Mouse (Mus musculus): Measurements from ENCODE around the gene Tox4.

Tox4 gene

DNA sequence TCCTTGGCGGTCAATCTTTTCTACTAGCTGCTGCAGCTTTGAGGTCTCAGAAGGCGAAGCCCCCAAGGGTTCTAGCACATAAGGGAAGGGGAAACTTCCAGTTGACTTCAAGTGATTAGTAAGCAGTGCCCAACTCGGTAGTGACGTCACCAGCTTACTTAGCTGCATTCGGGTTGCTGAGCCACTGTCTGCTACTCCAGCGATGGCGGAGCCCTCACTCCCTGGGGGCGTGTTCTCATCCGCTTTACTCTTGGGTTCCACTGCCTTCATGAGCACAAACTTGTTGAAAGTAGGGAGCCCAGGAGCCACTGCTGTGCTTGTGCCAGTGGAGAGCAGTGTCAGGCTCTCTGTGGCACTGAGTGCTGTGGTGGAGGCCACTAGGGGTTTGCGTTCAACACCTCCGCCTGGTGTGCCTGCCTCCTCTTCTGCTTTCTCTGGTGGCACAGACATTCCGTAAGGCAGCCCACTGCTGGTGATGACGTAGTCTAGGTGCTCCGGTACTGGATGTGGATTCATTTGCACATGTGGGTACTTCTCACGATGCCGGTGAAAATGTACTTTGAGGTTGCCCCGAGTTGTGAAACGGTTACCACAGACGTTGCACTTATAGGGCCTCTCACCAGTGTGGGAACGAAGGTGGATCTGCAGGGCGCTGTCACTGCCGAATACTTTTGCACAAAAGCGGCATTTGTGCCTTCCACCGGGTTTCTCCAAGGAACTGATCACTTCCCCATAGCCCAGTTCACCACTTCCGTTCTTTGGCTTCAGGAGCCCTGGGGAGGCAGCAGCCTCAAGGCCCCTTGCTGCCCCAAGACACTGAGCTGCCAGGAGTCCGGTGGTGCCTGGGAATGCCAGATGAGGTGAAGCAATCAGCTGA, 35.2 kb downstream of the Tox4 start:
- peak; percentile 16 to 27 for DNase-seq

DNA sequence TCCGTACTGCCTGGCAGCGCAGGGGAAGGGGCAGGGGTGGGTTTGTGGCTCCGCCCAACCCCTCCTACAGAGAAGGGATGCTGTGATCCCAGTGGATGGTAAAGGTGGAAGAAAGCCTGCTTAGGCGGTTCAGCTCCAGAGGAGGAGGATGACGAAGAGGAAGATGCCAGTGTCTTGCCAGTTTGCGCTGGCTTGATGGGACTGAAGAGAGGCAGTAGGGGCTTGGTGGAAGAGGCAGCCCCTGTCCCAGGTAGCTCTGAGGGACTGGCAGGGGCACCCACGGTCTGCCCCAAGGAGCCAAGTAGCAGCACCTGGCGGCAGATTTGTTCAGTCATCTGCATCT, 35.8 kb downstream of the Tox4 start:
- DNase-seq, result peak; percentile 14 to 33

DNA sequence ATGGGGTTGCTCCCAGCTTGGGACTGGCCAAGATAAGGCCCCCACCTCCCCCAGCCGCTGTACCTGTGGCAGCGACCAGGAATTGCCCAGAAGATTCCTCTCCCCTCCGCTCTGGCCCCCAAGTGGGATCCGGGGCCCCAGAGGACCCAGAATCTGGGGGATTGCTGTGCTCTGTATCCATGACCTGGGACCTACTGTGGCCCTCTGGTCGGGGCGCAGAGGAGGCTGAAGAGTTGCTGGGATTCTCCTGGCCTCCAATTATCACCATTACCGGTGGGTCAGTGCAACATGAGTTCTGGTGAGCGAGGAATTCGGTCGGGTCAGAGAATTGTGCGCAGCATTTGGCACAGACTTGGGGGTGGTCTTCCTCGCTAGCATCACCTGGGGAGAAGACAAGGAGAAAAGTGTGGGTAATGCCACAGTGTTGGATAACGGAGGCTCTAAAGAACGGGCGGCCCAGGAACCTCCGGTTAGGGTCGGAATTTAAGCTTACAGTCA, 36.4 kb downstream of the Tox4 start:
- DNase-seq, result no peak

DNA sequence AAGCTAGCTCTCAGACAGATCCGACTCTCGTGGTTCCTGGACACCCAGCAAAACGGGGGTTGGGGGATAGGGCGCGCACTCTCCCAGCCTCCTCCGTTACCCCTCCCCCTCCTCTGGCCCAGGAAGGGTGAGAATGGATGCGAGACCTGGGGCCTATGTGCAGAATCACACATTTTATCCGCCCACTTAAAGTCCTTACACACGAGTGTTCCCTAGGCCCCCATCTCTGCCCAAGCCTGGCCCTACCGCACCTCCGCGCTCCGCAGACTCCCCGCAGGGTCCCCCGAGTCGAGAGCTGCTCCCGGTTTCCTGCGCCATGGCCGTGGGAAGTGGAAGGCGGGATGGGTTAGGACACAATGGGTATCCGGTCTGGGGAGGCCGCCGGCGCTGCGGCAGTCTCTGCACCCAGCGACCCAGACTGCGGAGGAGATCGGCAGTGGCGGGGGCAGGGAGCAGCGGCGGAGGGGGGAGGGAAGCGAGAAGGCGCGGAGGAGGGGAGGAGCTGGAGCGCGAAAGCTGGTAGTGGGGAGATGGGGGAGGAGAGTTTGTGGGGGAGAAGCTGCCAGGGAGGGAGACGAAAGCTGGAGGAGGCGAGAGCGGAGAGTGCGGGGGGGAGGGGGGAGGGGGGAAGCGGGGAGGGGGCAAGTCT, 37.0 kb downstream of the Tox4 start:
- peak; percentile 73 to 82 for DNase-seq

DNA sequence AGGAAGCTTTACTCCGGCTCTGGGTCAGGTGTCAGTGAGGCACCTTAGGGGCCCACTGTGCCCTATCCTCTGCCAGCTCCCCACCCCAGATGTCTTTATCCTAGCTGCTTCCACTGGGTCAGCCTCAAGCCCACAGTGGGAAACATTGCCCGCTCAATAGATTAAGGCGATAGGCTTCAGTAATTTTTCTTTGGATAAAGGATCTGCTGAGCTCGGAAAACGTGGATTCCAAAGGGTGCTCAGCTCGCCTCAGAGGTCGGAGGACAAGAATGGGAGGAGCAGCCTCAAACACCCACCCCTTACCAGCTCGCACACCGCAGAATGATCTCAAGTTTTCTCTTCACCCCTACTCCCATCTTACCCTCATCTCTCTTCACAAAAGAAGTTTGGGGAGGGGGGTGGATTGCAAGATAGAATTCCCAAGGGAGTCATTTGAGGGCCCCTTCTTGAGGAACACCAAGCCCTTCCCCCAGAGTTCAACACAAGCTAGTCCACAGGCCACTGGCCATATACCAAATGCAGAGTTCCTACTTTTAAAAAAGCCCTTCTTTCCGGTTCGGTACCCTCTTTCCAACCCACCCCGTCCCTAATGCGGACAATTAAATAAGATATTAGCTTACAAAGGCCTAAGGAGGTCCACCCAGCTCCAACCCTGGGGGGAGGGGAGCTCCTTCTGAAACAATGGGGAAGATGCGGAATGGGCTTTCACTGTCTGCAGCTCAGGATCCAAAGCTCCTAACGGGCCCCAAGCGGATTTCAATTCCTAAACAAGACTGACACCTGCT, 37.7 kb downstream of the Tox4 start:
- DNase-seq, result peak in 1 of 2 experiments; percentile 24

DNA sequence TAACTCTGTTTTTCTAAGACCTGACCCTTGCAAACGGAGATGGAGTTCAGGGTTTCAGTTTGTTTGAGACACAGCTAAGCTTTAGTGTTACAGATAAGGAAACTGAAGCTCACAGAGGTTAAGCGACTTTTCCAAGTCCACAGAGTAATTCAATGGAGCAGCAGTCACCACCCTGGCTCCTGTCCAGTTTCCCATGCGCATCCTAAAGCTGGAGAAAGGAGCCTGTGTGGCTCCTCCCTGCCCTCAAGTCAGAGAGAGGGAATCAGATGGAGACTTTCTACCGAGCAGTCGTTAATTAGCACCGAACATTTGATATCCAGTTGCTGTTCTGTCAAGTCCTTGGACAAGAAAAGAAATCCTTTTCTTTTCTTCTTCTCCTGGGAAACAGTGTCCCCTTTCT, 40.4 kb downstream of the Tox4 start:
- DNase-seq, result no peak

DNA sequence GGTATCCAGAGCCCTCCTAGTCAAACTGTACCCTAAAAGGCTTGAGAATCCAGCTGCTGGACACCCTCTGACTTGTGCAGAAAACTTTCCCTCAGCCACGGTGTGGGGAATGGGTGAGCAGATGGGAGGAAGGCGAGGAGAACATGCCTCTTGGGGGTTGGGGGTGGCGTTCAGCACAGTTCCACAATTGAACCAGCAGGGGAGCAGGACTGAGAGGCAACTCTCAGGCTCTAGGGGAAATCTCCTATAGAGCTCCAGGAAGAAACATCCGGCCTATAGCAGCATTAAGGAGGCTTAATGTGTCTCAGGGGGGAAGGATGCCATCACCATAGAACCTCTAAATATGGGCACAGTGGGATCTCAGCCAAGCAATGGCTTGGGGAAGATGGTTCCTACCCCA, 46.9 kb downstream of the Tox4 start:
- DNase-seq, result no peak

DNA sequence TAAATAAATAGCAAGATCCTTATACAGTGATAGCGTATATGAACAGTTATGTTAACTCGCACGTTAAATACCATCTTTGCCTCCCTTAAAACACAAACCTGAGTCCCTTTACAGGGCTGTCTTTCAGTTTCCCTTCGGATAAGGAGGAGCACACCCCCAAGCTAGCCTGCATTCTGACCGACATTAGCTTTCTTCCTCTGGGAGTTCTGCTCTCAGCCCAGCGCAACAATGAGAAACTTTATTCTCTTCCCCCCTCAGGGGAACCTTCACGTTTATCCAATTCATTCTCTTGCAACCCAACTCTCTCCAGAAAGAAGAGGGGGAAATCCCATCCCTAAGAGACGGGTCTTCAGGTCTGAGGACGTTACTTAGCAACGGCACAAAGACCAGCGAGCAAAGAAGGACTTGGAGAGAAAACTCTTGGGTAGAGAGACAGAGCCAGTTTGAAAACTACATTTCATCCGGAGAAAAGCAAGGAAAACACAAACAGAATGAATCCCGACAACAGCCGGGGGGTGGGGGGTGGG, 48.5 kb downstream of the Tox4 start:
- DNase-seq, result no peak

DNA sequence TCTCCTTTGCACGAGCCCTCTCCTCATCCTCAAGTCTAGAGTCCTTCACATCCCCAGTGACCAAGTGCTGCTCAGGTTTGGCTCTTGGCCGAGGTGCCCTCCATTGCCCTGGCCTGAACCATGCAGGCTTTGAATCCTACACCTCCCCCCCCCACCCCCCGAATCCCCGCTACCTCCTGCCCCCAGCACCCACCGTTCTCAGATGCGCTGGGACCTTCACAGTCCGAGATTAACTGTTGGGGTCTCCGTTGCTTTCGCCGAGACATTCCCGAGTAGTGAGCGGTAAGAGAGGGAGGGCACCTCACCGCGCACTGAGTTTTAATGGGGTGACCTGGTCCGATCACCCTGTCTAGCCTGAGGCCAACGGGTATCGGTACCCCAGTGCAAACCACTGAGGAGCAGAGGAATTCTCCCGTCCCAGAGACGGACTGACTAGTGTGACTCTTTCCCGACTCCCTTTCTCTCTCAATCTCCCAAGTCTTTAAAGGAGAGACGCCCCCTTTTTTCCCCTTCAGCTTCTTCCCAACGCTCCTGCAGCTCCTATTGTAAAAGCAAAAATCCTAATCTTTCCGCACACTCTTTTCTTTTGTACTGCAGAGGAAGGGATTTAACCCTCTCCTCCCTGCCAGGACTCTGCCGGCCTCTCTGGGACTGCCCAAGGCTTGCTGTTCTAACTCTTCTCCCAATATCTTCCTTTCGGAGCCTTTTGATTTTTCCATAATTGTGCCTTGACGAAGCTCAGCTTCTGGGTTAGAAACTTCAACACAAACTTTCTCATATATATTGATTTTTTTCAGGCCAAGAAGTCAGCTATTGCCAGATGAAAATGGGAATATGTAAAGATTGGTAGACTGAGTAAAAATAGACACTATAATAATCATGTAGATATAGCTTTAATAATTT, 49.2 kb downstream of the Tox4 start, which contains the start of gene Sall2:
Gene Sall2, minus strand, starts transcription at position 853 of the 903 bp plus-strand sequence.
- DNase-seq, result no peak

DNA sequence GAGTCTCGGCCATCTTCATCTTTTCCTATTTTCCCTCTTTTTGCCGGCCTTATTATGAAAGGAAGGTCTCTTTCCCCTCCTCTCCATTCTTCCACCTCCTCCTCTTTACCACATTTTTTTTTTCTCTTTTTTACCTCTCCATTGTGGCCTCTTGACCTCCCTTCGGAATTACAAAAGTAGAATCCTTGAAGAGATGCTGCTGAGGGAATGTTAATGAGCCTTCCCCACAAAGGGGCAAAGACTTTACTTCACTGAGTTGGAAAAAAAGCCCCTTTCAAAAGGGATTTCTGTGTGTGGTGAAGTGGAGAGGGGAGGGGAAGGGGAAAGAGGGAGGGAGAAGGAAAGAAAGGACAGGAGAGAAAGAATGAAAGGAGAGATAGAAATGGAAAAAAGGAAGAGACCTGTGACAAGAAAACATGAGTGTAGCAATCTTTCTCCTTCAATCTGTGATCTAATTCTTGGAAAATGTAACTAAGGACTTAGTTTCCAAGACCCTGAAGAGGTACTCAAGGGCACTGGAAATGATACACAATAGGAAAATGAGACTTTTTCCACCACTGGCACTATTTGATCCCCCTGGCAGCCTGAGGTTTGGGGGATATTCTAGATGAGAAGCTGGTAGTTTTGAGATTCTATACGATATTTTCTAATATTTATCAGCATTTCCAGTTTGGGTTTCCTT, 52.3 kb downstream of the Tox4 start:
- no peak for DNase-seq

DNA sequence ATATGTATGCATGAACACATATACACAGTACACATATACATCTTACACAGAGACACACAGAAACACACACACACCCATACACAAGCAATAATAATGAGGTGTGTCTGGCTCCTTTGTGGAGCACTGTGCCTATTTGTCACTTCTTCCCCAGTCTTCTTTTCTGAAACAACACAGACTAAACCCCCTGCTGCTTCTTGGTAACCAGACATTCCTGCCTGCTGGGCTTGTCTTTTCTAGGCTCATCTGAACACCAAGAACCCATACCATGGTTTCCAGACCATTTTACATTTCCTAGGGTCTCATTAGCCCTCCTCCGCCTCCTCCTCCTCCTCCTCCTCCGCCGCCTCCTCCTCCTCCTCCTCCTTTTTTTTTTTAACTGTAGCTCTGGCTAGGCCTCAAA, 53.2 kb downstream of the Tox4 start:
- no peak for DNase-seq

DNA sequence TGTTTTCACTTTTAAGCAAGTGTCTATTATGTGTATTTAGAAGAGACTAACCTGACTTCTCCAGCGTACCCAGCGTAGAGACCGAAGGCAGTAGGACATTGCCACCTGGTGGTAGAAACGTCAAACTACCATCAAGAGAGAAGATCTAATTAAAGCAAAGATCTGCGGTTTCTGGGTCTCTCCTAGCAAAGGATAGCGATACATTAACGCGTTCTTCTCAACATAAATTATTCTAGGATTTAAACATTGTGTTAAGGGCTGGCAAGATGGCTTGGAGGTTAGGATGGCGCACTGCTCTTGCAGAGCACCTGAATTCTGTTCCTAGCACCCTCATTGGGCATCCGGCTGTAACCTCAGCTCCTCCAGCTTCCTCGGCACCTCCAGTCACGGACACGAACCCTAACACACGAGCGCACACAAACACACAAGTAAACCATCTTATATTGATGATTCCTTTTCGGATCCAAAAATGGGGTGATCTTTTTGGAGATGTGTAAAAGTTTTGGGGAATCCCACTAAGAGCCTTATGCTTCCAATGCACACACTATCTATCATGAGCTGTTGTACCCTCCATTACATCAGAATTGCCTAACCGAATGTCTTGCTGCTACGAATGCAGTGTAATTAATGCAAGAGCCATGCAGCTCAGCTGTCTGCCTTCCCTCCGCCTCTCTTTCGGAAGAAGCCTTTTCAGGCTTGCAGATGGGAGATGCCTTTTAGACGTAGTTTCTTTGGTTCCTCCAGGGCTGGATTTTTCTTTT, 60.0 kb downstream of the Tox4 start:
- peak in 1 of 2 experiments; percentile 60 for DNase-seq

DNA sequence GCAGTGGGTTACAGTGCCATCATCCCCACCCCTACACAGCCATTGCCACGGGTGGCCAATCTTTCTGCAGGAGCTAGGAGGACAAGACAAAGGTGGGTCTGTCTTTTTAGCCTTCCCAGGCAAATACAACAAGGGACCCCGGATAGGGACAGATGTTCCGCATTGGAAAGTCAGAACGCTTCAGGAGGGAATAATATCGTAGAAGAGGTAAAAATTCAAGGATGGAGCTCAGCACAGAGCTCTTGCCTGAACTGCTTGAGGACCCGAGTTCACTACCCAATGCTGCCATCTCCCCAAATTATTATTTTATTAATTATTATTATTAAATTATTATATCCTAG, 60.5 kb downstream of the Tox4 start:
- DNase-seq, result no peak

Data from lung, postnatal 4 days (tissue).